Mouse (Mus musculus) liver, embryonic 11.5 days (tissue): ENCODE results near the gene Mrpl23. TPM values are rescaled to one million over a fixed set of nuclear protein-coding genes. Genes with fewer than 3 reads are reported as not detected.

Experiments used
- ATAC-seq: fragments of 200-750 bp; cut with Nextera tagmentation; replicated peaks from 2 replicates; pipeline ENCODE4 v1.8.0; 2017; ENCODE audit warnings: moderate number of reproducible peaks, mild to moderate bottlenecking, moderate TSS enrichment, moderate library complexity; ENCODE audit not compliant: low FRiP score
- DNase-seq: peaks from one replicate; pipeline ENCODE4 v3.0.0-alpha.2; 2017; ENCODE audit warnings: low spot score
- H3K27ac ChIP-seq: fragments of 300-500 bp; sonication (generic); 2 replicates; pipeline ENCODE4 v1.5.1; 2014; ENCODE audit warnings: mild to moderate bottlenecking, low read depth, low read length, control low read depth
- H3K27me3 ChIP-seq: fragments of 300-500 bp; sonication (generic); replicated peaks from 2 replicates; pipeline ENCODE4 v1.6.1; 2014; ENCODE audit warnings: low read length, mixed read lengths; ENCODE audit not compliant: control insufficient read depth, insufficient read depth
- H3K36me3 ChIP-seq: fragments of 300-500 bp; sonication (generic); 2 replicates; pipeline ENCODE4 v1.6.1; 2014; ENCODE audit warnings: mild to moderate bottlenecking, low read length, moderate library complexity, mixed read lengths; ENCODE audit not compliant: control insufficient read depth, insufficient read depth
- H3K4me1 ChIP-seq: fragments of 300-500 bp; sonication (generic); replicated peaks from 2 replicates; pipeline ENCODE4 v1.6.1; 2014; ENCODE audit warnings: low read length, mixed read lengths; ENCODE audit not compliant: control insufficient read depth, insufficient read depth
- H3K4me2 ChIP-seq: fragments of 300-500 bp; sonication (generic); 2 replicates; pipeline ENCODE4 v1.6.1; 2014; ENCODE audit warnings: mild to moderate bottlenecking, control low read depth, moderate library complexity
- H3K4me3 ChIP-seq: fragments of 300-500 bp; sonication (generic); 2 replicates; pipeline ENCODE4 v1.5.1; 2014; ENCODE audit warnings: low read depth, low read length, control low read depth
- H3K9ac ChIP-seq: fragments of 300-500 bp; sonication (generic); 2 replicates; pipeline ENCODE4 v1.6.1; 2014; ENCODE audit warnings: low read depth, low read length, control low read depth
- H3K9me3 ChIP-seq: fragments of 300-500 bp; sonication (generic); 2 replicates; pipeline ENCODE4 v1.6.1; 2016; ENCODE audit warnings: low read length, inconsistent platforms, mixed read lengths; ENCODE audit not compliant: control insufficient read depth
- WGBS: fragments of 180-500 bp; shearing (Covaris S2); extraction: QIAGEN DNeasy Blood & Tissue Kit; methylation state at CpG from one replicate; pipeline ENCODE4 v1.1.7; 2014; 5-methylcytosine and 5-hydroxymethylcytosine counted together
- polyA plus RNA-seq: library from polyadenylated mRNA; unstranded; fragments of >200 nt; fragmentation: Nextera tagmentation; extraction: Ambion mirVana; gene quantifications from 2 replicates; pipeline ENCODE4 v1.2.1, GENCODE M21; 2014

The Mrpl23 gene
- polyA plus RNA-seq, 1 experiment from 2014 or later, result 20.8 TPM

- Histone ChIP-seq H3K9ac (no peak overlapping the region), H3K4me1 (peaks cover 63% of the 10 kb centered on the region), H3K4me3 (no peak overlapping the region), H3K9me3 (no peaks in the 10 kb centered on the region), H3K36me3 (no peaks in the 10 kb centered on the region), H3K27ac (no peak overlapping the region; the same call in 1 of the 2 replicates), H3K27me3 (no peaks in the 10 kb centered on the region), H3K4me2 (no peak overlapping the region)
- DNase-seq, result no peak
- ATAC-seq, result peak; percentile 30; the same call in 1 of the 2 replicates
- 46% methylated on average over 10 of the region's 10 CpGs for WGBS
Measured at GRCm38 (mm10) chr7:142529350-142529749, 3.1 kb upstream of the Mrpl23 start.

DNA sequence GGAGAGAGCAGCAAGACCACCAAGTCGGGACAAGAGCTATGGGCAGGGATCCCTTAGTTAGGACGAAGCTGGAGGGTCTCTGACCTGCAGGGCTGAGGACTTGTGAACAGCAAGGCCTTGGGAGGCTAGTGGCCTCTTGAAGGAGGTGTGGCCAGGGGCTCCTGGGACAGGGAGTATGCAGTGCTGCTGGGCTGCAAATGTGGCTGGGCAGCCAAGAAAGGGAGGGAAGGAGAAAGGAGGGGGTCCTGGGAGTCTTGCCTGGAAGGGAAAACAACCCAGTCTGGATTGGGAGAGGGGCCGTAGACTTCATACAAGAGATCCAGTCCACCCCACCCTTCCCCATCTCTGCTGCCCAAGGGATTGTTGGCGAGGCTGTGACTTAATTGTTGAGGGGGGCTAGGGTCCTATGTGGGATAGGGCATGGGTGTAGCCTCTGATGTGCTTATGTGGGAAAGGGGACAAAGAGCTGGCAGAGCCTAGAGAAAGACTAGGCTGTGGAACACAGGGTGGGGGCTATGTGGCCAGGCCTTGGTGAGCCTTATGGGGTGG, 439 bp upstream of the Mrpl23 start:
- H3K36me3 ChIP-seq, result 0 out of 2 replicates have a peak, but pooled peaks cover under 1% of the 10 kb centered on the region
- H3K27me3 ChIP-seq, result no peaks in the 10 kb centered on the region
- no peaks in the 10 kb centered on the region for H3K9me3 ChIP-seq
- no peak overlapping the region for H3K9ac ChIP-seq
- ATAC-seq (no peak), DNase-seq (no peak)
- no peak overlapping the region for H3K4me3 ChIP-seq
- peak overlapping the region; percentile 95; the same call in 1 of the 2 replicates for H3K27ac ChIP-seq
- H3K4me1 ChIP-seq, result peaks cover 54% of the 10 kb centered on the region
- H3K4me2 ChIP-seq, result peak overlapping the region; percentile 87
- WGBS, result 84% methylated on average over 4 of the region's 4 CpGs

DNA sequence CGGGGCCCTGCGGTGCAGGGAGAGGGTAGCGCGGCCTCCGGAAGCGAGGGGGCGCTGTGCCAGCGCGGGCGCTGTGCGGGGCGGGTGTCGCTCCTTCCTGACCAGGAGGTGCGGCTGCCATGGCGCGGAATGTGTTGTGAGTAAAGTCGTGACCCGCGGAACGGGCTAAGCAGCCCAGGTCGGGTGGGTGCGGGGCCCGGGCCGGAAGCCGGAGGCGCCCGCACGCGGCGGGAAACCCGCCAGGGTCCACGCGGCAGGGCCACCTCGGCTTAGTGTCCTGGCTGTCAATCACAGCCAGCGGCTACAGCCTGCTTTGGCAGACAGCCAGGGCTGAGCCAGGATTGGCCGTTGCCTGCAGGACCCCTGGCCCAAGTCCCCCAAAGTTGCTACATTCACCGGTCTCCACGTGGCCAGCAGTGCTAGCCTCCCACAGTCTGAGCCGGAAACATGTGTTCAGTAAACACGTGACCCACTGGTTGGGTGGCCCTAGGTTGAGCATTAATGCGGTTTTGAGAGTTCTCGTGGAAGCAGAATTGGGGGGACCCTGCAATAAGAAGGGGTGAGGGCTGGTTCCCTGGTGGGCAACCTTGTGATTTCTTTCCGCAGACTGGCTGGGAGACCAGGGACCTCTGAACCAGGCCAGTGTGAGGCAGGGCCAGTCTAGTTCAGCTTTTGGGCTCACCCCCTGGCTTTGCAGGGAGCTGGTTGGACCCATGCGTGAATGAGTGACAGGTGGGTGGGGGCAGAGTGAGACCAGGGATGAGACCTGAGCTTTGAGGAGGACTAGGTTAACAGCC, 771 bp downstream of the Mrpl23 start:
- Histone ChIP-seq H3K4me1 (peaks cover 56% of the 10 kb centered on the region), H3K4me3 (peak overlapping the region; percentile 78), H3K27ac (peak overlapping the region; percentile 95), H3K27me3 (no peaks in the 10 kb centered on the region), H3K9ac (peak overlapping the region; percentile 89), H3K9me3 (no peaks in the 10 kb centered on the region), H3K36me3 (peaks cover 2% of the 10 kb centered on the region; the same call in 1 of the 2 replicates), H3K4me2 (peak overlapping the region; percentile 87)
- DNase-seq (peak; percentile 84), ATAC-seq (peak; percentile 77)
- 1% methylated on average over 44 of the region's 44 CpGs for WGBS

DNA sequence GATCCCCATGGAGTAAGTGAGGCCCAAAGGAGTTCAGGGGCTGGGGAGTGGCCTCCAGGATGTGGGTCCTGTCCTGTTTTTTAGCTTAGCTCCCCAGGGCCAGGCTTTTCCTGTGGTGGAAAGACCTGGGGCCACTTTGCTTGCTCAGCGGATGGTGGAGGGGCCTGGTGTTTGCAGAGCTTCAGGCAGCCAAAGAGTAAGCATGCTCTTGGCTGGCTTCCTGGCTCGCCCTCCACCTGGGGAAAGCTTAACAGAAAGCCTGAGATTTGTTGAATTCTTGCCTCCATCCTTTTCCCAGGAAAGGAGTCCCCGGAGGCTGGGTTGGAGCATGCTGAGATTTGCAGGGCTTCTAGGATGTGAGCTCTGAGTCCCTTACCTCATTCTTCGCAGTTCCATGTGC, 2.6 kb downstream of the Mrpl23 start:
- Histone ChIP-seq H3K9ac (no peak overlapping the region), H3K36me3 (peaks cover 2% of the 10 kb centered on the region), H3K4me1 (peaks cover 62% of the 10 kb centered on the region), H3K4me3 (no peak overlapping the region), H3K9me3 (no peaks in the 10 kb centered on the region), H3K27ac (peak overlapping the region; percentile 95), H3K27me3 (no peaks in the 10 kb centered on the region), H3K4me2 (no peak overlapping the region)
- DNase-seq (no peak), ATAC-seq (no peak)
- WGBS, result 80% methylated on average over 4 of the region's 4 CpGs

- WGBS, result 90% methylated on average over 5 of the region's 5 CpGs
- H3K4me1 ChIP-seq, result peaks cover 68% of the 10 kb centered on the region
- DNase-seq (no peak), ATAC-seq (no peak)
- H3K4me3 ChIP-seq, result no peak overlapping the region
- H3K9ac ChIP-seq, result no peak overlapping the region
- H3K9me3 ChIP-seq, result no peaks in the 10 kb centered on the region
- no peak overlapping the region for H3K4me2 ChIP-seq
- H3K27ac ChIP-seq, result peak overlapping the region; percentile 95; the same call in 1 of the 2 replicates
- H3K27me3 ChIP-seq, result no peaks in the 10 kb centered on the region
- H3K36me3 ChIP-seq, result peaks cover 2% of the 10 kb centered on the region
Measured at GRCm38 (mm10) chr7:142535832-142536231, 3.3 kb downstream of the Mrpl23 start.

DNA sequence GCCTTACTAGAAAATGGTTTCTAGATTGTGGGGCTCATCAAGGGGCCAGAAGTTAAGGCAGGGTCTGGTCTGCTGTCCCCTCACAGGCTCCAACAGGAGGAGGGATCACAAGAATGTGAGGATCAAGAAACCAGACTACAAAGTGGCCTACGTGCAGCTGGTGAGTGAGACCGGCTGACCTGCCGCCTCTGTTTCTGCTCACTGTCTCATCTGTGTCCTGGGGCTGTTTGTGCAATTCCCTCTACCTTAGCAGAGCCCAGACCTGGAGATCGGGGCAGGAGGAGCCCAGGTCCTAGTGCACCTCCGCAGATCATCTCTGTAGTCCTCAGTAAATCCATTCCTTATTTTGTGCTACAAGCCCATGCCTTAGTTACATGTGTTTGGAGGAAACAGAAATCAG, 4.7 kb downstream of the Mrpl23 start:
- ATAC-seq (no peak), DNase-seq (no peak)
- Histone ChIP-seq H3K9me3 (no peaks in the 10 kb centered on the region), H3K4me2 (no peak overlapping the region), H3K27me3 (no peaks in the 10 kb centered on the region), H3K4me3 (no peak overlapping the region), H3K36me3 (peaks cover 2% of the 10 kb centered on the region), H3K27ac (peak overlapping the region; percentile 73), H3K9ac (no peak overlapping the region), H3K4me1 (peaks cover 81% of the 10 kb centered on the region)
- WGBS, result 70% methylated on average over 5 of the region's 5 CpGs

DNA sequence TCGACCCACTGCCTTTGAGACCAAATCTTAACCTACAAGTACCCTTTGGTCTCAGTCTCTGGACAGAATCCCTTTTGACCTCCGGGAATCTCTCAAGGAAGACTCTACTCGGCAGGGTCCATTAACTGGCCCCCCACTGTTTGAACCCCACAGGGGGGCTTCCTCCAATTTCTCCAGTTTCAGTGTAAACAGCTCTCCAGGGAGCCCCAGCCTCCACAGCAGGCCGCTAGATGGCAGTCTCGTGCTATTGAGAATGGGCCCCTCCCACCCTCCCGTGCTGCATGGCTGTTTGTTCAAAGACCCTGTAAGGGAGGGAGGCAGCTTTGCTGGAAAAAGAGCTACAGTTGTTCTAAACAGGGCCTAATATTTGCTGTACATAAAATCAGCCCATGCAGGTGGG, 5.4 kb downstream of the Mrpl23 start:
- no peaks in the 10 kb centered on the region for H3K27me3 ChIP-seq
- H3K4me2 ChIP-seq, result 0 out of 2 replicates have a peak overlapping the region, but pooled peaks have one; percentile 5
- peaks cover 82% of the 10 kb centered on the region for H3K4me1 ChIP-seq
- no peaks in the 10 kb centered on the region for H3K9me3 ChIP-seq
- ATAC-seq (peak; percentile 52), DNase-seq (peak; percentile 85)
- H3K9ac ChIP-seq, result peak overlapping the region; percentile 58; the same call in 1 of the 2 replicates
- no peak overlapping the region for H3K4me3 ChIP-seq
- H3K36me3 ChIP-seq, result peaks cover 2% of the 10 kb centered on the region
- WGBS, result 13% methylated on average over 6 of the region's 6 CpGs
- H3K27ac ChIP-seq, result peak overlapping the region; percentile 73

- DNase-seq (no peak), ATAC-seq (no peak)
- H3K9ac ChIP-seq, result peak overlapping the region; percentile 58
- H3K36me3 ChIP-seq, result peaks cover 2% of the 10 kb centered on the region
- peaks cover 85% of the 10 kb centered on the region for H3K4me1 ChIP-seq
- 39% methylated on average over 4 of the region's 4 CpGs for WGBS
- H3K4me3 ChIP-seq, result no peak overlapping the region
- H3K9me3 ChIP-seq, result no peaks in the 10 kb centered on the region
- H3K27ac ChIP-seq, result peak overlapping the region; percentile 73
- no peaks in the 10 kb centered on the region for H3K27me3 ChIP-seq
- H3K4me2 ChIP-seq, result 0 out of 2 replicates have a peak overlapping the region, but pooled peaks have one; percentile 5
Measured at GRCm38 (mm10) chr7:142538291-142538690, 5.8 kb downstream of the Mrpl23 start.
